Mouse (Mus musculus): ENCODE results near the gene 4930550C14Rik.

DNA sequence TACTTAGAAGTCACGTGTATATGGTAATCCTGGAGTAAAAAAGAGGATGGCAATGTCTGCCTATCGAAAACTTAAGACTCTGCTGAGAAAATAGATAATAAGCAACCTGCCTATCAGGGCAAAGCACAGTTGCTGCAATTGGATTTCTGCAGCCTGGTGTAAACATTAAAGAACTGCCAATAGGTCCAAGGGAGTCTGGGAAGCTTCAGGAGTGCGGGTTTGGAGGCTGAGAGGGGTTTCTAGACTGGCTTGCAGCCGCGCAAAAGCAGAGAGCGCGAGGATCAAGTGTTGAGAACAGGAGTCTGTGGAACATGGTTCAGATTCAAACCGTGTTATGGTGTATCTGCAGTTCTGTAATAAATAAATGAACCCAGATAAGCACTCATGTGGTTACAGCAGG, 17.3 kb upstream of the 4930550C14Rik start:
- TF ChIP-seq EP300 (IDR thresholded peaks at IDR 0.05) (no peak), CTCF (IDR thresholded peaks at IDR 0.05) (no peak)
